Mouse (Mus musculus) thymus, postnatal 0 days (tissue): ENCODE results near the gene Cript. TPM values are rescaled to one million over a fixed set of nuclear protein-coding genes. Genes with fewer than 3 reads are reported as not detected.
A peak's percentile ranks its signal among the peaks of the same experiment; 100 is the strongest.

Experiments used
- DNase-seq: peaks from one replicate; pipeline ENCODE4 v3.0.0-alpha.2; 2015; ENCODE audit warnings: low spot score
- polyA plus RNA-seq: library from polyadenylated mRNA; unstranded; fragments of >200 nt; fragmentation: Nextera tagmentation; extraction: Ambion mirVana; gene quantifications from 2 replicates; pipeline ENCODE4 v1.2.1, GENCODE M21; 2015

The Cript gene
- polyA plus RNA-seq: 200 TPM in 2 replicates

DNA sequence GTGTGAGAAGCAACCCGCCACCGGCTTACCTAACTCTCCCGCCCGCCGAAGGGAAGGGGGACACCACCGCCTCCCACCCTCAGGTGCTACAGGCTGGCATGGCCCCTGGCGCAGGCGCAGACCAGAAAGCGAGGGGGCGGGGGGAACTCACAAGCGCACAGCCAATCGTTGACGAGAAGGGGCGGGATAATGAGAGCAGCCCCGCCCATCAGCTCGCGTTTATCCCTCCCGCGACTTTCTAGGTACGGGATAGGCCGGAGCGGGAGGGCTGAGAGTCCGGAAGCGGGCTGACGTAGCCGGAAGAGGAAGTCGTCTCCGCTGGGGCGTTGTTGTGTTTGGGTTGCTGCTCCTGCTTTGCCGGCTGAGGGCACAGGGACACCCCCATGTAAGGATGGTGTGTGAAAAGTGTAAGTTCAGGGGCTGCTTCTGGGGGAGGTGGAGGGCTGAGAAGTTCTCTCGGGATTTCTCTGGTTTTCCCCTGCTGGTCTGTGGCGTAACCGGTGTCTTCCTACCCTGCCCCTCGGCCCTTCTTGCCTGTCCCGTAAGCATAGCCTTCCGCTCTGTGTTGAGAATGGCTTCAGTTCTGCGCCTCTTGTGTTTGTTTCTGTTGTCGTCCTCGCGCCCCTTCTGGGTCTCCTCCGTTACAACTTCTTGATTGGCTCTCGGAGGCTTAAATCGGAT, at the start of gene Cript, which contains the start of gene Pigf:
Gene Cript, plus strand, starts transcription at position 282 of the 681 bp plus-strand sequence.
Gene Pigf, minus strand, starts transcription at position 138 of the 681 bp plus-strand sequence.
- peak; percentile 99 for DNase-seq

DNA sequence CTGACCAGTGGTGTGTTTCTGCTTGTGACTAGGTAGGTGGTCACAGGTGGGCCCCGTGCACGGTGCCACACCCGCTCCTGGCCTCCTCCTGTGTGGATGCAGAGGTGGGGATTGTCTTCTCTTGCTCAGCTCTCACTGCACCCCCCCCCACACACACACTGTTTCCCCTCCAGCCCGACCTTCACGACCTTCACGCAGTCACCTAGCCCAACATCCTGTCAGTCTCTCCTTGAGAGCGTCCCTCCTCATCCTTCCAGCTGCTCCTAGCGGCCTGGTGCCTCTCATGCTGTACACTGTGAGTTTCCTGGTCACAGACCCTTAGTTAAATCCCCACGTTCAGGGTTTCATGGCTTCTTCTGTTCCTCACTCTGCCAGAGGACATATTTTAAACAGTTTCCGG, 49.0 kb upstream of the Cript start:
- peak; percentile 33 for DNase-seq

DNA sequence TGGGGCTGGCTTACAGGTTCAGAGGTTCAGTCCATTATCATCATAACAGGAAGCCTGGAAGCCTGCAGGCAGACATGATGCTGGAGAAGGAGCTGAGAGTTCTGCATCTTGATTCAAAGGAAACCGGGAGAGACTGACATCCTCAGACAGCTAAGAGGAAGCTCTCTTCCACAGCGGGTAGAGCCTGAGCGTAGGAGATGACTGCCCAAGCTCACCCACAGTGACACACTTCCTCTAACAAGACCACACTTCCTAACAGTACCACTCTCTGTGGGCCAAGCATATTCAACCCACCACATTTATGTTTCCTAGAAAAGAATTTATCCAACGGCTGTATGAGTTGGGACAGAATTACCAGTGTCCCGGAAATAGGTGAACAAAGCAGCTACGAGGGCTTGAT, 46.9 kb upstream of the Cript start:
- DNase-seq: no peak

DNA sequence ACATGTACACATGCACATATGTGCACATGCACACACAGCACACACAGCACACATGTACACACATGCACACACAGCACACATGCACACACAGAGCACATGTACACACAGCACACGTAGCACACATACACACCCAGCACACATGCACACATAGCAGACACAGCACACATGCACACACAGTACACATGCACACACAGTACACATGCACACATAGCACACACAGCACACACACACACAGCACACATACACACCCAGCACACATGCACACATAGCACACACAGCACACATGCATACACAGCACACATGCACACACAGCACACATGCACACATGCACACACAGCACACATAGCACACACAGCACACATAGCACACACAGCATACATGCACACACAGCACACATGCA, 44.1 kb upstream of the Cript start:
- DNase-seq: no peak

DNA sequence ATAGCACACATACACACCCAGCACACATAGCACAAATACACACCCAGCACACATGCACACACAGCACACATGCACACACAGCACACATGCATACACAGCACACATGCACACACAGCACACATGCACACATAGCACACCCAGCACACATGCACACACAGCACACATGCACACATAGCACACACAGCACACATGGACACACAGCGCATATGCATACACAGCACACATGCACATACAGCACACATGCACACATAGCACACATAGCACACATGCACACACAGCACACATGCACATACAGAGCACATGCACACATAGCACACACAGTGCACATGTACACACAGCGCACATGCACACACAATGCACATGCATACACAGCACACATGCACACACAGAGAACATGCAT, 43.6 kb upstream of the Cript start:
- DNase-seq: no peak

DNA sequence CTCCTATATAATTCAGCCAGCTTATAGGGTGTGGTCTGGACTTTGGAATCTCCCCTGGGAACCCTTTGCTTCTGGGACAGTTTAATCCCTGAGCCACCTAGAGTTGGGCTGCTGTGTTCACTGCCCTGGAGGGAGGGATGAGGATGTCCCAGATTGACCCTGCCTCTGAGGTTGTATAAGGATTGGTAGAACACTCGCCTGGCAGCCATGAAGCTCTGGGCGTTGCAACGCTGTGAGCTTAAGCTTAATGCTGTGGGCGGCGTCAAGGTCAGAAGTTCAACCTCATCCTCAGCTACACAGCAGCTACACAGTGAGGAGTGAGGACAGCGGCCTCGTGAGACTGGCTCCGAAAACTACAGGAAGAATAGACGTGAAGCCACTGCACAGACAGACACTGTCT, 42.9 kb upstream of the Cript start:
- DNase-seq: no peak

DNA sequence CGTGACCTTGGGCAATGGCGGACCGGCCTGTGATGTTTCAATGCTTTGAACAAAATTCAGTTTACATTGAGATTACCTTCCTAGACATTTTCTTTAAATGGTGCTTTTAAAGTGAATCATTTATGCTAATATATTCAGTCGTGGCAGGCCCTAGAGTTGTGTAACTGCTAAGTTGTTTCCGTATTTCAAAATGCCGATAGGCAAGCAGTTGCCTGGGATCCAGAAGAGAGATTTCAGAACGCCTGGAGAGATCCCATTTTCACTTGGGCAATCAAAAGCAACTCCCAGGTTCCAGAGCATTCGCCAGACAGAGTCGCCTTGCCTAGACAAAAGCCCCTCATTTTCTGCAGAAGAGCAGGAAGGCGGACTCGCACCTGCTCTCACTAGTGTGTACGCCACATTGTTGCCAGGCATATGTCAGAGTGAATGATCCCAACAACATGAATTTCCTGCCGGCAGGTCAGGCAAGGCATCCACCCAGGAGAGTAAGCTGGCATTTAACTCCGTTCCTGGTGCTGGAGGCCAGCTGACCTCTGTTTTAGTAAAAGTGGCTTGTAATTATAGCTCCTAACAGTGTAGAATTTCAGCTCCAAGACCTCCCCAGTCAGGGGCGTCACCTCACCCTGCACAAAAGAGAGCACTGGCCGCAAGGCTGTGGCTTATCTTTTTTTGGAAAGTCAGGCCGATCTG, 38.8 kb upstream of the Cript start:
- no peak for DNase-seq

DNA sequence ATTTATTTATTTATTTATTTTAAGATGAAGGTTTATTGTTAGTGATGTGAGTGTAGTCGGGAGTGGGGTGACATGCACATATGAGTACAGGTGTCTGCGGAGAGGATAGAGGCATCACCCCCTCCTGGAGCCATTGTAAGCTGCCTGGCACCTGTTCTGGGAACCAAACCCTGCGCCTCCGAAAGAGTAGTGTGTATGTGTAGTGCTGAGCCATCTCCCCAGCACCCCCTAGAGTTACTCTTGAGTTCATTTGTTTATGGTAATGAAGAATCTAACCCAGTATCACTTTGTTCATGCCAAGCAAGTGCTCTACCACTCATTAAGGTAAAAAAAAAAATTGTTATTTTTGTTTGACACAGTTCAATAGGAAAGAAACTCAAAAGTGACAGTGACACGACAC, 37.2 kb upstream of the Cript start:
- DNase-seq: no peak

DNA sequence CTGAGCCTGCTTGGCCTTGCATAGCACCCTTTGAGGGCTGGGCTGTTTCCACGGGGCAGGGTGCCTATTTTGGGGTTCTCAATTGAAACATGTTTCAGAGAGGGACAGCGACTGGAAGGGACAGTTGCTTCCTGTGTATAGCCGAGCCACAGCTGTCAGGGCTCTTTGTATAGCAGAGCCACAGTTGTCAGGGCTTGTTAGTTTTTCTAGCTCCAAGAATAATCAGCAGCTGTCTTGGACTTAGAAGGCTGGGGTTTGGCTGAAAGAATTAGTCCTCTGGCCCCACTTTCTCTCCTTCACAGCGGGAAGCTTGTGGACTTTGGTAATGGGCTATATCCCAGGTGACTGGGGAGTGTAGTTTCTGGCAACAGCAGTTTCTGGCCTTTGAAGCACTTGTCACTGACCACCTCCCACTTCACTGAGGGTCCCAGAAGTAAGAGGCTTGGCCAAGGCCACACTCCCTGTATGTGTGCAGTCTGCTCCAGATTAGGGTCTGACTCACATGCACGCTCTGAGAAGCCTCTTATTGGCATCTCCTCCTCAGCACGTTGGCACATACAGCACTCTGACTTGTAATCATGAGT, 36.7 kb upstream of the Cript start:
- DNase-seq: no peak

DNA sequence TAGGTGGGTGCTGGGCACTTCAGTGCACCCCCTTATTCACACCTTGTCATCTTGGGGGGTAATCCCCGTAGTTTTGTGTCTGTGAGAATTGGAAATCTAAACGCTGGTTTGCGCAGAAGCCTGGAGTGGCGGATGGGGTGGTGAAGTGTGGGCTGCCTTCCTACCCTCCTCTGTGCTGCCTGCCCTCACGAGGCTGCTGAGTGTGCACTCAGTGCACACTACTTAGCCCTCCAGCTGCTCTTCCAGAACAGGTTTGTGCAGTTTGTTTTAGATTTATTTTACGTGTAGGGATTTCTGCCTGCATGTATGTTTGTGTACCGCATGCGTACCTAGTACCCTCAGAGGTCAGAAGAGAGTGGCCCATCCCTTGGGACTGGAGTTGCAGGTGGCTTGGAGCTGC, 34.0 kb upstream of the Cript start:
- DNase-seq: no peak

DNA sequence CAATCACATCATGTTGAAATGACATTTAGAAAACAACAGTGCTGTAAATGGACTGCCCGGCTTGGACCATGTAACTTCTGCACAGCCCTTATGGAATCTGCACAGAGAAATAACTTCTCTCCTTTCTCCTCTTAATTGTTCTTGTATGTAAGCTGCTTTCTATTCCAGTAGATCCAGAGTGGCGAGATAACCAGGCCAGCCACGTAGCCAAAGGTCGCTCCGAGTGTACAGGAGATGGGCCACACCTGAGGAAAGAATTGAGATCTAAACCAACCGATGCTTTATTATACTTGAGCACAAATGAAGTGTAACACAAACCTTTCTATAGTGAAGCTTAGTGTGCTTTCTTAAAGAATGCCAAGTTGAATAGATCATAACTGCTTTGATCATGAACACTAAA, 28.0 kb upstream of the Cript start:
- DNase-seq: no peak

DNA sequence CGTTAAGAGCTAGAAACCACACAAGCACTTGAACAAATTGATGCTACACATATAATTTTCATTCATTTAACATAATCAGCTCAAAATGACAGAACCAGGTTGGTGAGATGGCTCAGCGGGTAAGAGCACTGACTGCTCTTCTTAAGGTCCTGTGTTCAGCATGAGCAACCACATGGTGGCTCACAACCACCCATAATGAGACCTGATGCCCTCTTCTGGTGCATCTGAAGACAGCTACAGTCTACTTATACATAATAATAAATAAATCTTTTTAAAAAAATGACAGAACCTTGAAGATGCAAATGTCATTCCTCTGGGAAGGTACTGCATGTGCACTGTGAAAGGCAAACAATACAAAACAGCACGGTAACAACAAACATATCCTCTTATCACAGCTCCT, 16.4 kb upstream of the Cript start:
- DNase-seq: no peak

DNA sequence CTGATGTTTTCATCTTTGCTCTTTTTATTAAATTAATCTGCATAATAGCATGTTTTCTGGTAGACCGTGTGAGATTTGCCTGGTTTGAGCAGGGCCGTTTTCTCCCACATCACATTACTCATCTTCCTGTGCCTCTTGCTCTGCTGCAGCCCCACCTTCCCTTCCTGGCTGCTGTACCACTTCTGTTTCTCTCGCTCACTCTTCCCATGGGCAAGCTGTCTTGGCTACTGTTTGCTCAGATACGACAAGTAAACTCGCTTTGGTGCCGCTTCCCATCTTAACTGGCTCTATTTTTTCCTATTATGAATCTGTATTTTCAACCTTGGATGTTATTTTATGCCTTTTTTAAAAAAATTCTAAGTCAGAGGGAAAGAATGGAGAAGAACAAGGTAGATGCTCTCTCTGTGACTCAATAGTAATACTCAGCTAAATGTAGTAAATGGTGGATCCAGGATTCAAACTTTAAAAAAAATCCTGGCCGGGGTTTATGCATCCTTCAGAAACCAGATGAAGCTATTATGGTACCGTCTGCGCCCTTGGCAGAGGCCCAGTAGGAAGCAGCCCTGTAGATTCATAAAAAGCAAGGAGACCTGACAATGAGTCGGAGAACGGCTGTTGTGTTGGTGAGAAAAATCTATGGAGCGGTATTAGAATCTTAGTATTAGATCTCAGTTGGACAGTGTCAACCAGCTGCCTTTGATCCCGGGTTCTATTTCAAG, 13.9 kb upstream of the Cript start:
- DNase-seq: no peak

DNA sequence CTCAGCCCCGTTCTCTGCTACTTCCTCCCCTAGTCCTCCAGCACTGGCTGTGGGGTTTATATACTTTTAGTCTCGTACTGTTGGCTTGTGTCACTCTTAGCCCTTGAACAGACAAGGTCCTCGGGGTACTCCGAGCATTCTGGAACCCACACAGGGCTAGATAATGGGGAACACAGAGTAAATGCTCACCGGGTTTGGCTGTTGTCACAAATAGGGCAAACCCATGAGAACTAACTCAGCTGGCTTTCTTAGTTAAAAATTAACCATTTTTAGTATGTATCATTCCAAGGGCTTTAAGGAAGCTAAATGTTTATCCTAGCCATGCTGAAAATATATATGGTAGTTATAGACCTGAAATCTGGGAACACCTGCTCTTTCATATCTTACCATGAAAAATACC, 5.7 kb upstream of the Cript start:
- no peak for DNase-seq

DNA sequence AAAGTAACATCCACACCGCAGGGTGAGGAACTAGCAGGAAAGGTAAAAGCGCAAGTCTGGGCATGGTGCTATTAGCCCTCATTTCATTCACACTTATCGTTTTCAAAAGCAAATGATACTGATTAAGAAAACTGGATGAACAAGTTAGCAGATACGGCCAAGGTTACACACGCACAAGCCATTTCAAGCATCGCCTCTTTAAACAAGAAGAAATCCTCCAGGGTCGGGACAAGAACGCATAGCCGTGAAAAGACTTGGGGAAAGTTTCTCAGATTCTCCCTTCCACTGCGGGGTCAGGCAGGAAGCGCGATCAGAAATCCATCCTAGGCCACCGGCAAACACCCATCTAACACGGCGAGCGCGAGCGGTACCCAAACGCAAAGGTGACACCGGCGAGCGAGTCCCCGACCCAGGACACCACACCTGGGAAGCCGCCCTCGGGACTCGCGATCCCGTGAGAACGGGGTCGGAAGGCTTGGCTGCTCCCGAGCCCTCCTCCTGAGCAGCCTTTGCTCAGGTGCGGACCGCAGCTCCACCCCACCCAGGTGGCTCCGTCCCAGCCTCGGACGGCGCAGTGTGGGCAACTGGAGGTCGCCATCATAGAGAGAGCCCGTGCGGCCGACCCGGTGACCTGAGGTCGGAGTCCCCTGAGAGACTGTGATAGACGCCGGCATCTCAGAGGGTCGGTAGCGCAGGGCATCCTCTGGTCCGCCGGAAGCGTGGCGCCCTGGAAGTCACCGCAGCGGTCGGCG, 683 bp upstream of the Cript start:
- DNase-seq: no peak

DNA sequence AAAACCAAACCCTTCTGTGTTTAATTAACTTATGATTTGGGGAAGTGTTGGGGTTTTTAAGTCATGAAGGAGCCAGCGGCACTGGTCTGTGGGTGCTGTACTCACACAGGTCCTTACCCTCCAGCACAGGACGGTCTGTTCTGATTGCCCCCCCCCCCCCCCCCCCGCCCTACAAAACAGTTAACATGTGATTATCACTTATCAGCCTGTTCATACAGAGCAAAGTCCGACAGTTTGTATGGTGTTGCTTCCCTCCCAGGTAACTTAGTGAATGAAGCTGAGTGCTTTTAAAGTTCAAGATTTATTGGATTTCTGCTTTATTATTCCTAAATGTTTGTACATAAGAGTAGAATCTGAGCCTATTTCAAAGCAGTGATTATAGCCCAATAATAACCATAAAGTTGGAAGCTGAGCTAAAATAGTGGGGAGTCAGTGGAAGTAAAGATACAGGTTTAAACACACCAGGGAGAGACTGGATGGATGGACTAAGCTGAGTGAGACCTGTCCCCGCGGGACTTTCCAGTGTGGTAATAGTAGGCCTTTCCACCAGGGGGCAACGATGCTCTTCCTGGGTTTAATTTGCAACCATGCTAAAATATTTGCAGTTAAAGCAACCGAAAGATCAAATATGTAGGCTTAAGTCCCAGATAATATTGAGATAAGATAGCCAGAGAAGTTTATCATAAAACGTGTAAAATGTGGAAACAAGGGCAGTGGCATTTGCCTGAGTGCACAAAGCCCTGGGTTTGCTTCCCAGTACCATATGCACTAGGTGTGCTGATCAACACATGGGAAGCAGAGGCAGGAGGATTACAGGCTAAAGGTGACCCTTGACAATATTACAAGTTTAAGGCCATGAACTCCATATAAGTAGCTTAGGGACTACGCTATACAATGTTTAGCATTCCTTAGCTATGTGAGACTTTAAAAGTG, 11.1 kb downstream of the Cript start:
- DNase-seq: peak; percentile 61

DNA sequence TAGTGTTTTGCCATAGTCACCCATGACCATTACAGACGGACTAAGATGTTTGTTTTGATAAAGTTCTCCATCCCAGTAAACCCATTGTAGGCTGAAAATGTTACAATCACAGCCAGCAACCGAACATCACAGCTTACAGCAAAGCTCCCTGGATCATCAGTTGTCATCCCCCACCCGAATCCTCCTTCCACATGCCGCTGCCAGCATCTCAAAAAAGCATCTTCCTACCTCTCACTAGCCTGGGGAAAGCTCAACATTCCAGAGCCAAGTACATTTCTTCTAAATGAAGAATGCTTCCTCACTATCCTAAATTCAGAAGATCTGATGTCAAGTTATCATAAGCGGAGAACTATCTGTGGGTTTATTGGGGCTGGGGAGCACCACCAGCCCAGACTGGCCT, 13.1 kb downstream of the Cript start:
- no peak for DNase-seq

DNA sequence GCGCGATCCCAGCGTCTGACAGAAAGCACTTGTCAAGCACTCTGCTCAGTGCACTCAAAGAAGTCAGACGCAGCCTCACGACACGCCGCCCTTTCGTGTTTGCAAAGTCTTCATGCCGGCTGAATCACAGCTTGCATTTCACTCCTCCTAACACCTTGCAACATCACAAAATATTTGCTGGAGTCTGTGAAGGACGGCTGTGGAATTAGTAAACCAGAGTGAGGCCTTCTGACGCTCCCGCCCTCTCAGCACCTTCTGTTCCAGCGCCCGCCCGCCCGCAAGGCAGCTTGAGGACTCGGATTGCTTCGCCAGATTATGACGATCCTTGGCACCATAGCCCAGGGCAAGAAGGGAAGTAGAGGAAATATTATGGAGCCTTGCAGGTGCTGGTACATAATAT, 16.4 kb downstream of the Cript start:
- no peak for DNase-seq

DNA sequence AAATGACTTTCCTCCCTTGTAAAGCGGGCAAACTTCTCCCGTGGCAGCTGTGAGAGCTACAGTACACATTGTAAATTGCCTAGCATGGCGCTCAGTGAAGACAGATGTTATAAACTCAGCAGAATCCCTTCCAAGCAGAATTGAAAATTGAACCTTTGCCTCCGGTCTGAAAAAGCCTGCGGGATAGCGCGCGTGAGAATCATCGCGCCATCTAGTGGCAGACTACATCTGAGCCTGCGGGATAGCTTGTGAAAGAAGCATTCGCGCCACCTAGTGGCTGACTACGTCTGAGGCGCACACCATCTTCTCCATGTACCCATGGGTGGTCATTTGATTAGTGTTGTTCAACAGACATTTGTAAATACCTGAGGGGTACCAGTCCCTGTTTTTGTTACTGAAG, 19.0 kb downstream of the Cript start:
- DNase-seq: peak; percentile 91

DNA sequence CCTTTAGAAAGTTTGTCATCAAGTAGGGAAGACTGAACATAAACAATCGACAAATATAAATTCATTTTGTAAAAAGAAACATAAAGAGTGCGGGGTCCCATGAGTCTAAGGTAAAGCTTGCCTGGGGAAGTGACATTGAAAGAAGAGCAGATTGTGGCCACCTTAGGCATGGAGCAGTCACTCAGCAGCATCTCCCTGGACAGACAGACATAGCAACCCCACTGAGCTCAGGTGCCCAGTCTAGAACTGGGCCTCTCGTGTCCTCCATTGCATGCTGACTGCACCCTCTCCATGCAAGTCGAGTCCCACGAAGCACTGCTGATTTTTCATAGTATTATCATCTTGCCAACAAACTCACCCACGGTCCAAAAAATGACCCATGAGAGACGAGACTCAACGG, 19.4 kb downstream of the Cript start:
- no peak for DNase-seq
